Mouse (Mus musculus) forebrain, embryonic 14.5 days (tissue): ENCODE results near the gene Dock10. TPM values are rescaled to one million over a fixed set of nuclear protein-coding genes. Genes with fewer than 3 reads are reported as not detected.

Source experiments
- ATAC-seq: fragments of 200-750 bp; cut with Nextera tagmentation; 2 replicates; pipeline ENCODE4 v1.8.0; 2017; ENCODE audit warnings: mild to moderate bottlenecking, moderate library complexity
- DNase-seq: peaks from one replicate; pipeline ENCODE4 v3.0.0-alpha.2; 2015; ENCODE audit warnings: low spot score
- H3K27ac ChIP-seq: fragments of 300-500 bp; sonication (generic); 2 replicates; pipeline ENCODE4 v1.5.1; 2014; ENCODE audit warnings: low read depth, mild to moderate bottlenecking, control low read depth, low read length, moderate library complexity
- H3K27me3 ChIP-seq: fragments of 300-500 bp; sonication (generic); replicated peaks from 2 replicates; pipeline ENCODE4 v1.6.1; 2014; ENCODE audit warnings: low read length, control low read depth, mixed read lengths; ENCODE audit not compliant: control insufficient read depth, insufficient read depth
- H3K36me3 ChIP-seq: fragments of 300-500 bp; sonication (generic); 2 replicates; pipeline ENCODE4 v1.6.1; 2014; ENCODE audit warnings: low read length, control low read depth; ENCODE audit not compliant: control insufficient read depth, insufficient read depth
- H3K4me1 ChIP-seq: fragments of 300-500 bp; sonication (generic); 2 replicates; pipeline ENCODE4 v1.6.1; 2014; ENCODE audit warnings: antibody characterized with exemption, low read length, control low read depth; ENCODE audit not compliant: control insufficient read depth, insufficient read depth
- H3K4me2 ChIP-seq: fragments of 300-500 bp; sonication (generic); 2 replicates; pipeline ENCODE4 v1.6.1; 2014; ENCODE audit warnings: mild to moderate bottlenecking, control low read depth, low read length
- H3K4me3 ChIP-seq: fragments of 300-500 bp; sonication (generic); 2 replicates; pipeline ENCODE4 v1.5.1; 2014; ENCODE audit warnings: low read depth, low read length, control low read depth
- H3K9ac ChIP-seq: fragments of 300-500 bp; sonication (generic); 2 replicates; pipeline ENCODE4 v1.6.1; 2014; ENCODE audit warnings: mild to moderate bottlenecking, low read length, control low read depth, moderate library complexity
- H3K9me3 ChIP-seq: fragments of 300-500 bp; sonication (generic); replicated peaks from 2 replicates; pipeline ENCODE4 v1.6.1; 2016; ENCODE audit warnings: low read length, control low read depth, mixed read lengths; ENCODE audit not compliant: control insufficient read depth
- WGBS: fragments of 180-500 bp; shearing (Covaris S2); extraction: QIAGEN DNeasy Blood & Tissue Kit; methylation state at CpG from one replicate; pipeline ENCODE4 v1.1.7; 2014; 5-methylcytosine and 5-hydroxymethylcytosine counted together
- polyA plus RNA-seq: library from polyadenylated mRNA; unstranded; fragments of >200 nt; fragmentation: Nextera tagmentation; extraction: Ambion mirVana; gene quantifications from 2 replicates; pipeline ENCODE4 v1.2.1, GENCODE M21; 2014

Dock10 gene
- polyA plus RNA-seq, 1 experiment from 2014 or later, result 1.6 TPM

GRCm38 (mm10) chr1:80655195-80655594 is 103.1 kb downstream of the Dock10 start:
- DNase-seq (no peak), ATAC-seq (no peak)
- Histone ChIP-seq H3K9me3 (no peaks in the 10 kb centered on the region), H3K27me3 (no peaks in the 10 kb centered on the region), H3K4me3 (no peak overlapping the region), H3K4me1 (no peaks in the 10 kb centered on the region), H3K36me3 (no peaks in the 10 kb centered on the region), H3K27ac (no peak overlapping the region), H3K9ac (no peak overlapping the region), H3K4me2 (no peak overlapping the region)
- 87% methylated on average over 4 of the region's 4 CpGs for WGBS

GRCm38 (mm10) chr1:80654177-80654576 is 104.2 kb downstream of the Dock10 start:
- H3K4me2 ChIP-seq, result no peak overlapping the region
- ATAC-seq, result no peak
- 85% methylated on average over 1 of the region's 1 CpGs for WGBS

GRCm38 (mm10) chr1:80652803-80653202 is 105.5 kb downstream of the Dock10 start:
- Histone ChIP-seq H3K4me1 (no peaks in the 10 kb centered on the region), H3K27ac (no peak overlapping the region), H3K36me3 (no peaks in the 10 kb centered on the region), H3K27me3 (no peaks in the 10 kb centered on the region), H3K4me3 (no peak overlapping the region), H3K4me2 (no peak overlapping the region), H3K9me3 (no peaks in the 10 kb centered on the region), H3K9ac (no peak overlapping the region)
- DNase-seq, result no peak
- no peak for ATAC-seq

More at GRCm38 (mm10) chr1:80654177-80654576, 104.2 kb downstream of the Dock10 start:
- Histone ChIP-seq H3K4me3 (no peak overlapping the region), H3K9ac (no peak overlapping the region), H3K36me3 (no peaks in the 10 kb centered on the region), H3K4me1 (no peaks in the 10 kb centered on the region), H3K27me3 (no peaks in the 10 kb centered on the region), H3K9me3 (no peaks in the 10 kb centered on the region), H3K27ac (no peak overlapping the region)
- DNase-seq, result peak; percentile 42

- Histone ChIP-seq H3K27ac (no peak overlapping the region), H3K36me3 (no peaks in the 10 kb centered on the region), H3K4me2 (no peak overlapping the region), H3K9ac (no peak overlapping the region), H3K4me1 (no peaks in the 10 kb centered on the region), H3K27me3 (no peaks in the 10 kb centered on the region), H3K9me3 (no peaks in the 10 kb centered on the region), H3K4me3 (no peak overlapping the region)
- no peak for DNase-seq
- WGBS, result 70% methylated on average over 2 of the region's 2 CpGs
- ATAC-seq, result no peak
Observed at GRCm38 (mm10) chr1:80652083-80652482, 106.2 kb downstream of the Dock10 start.

GRCm38 (mm10) chr1:80646602-80647001 is 111.7 kb downstream of the Dock10 start:
- H3K4me1 ChIP-seq, result no peaks in the 10 kb centered on the region
- 86% methylated on average over 3 of the region's 3 CpGs for WGBS
- DNase-seq, result no peak

GRCm38 (mm10) chr1:80643866-80644451 is 114.4 kb downstream of the Dock10 start:
- no peak for DNase-seq
- no peak overlapping the region for H3K27ac ChIP-seq
- no peaks in the 10 kb centered on the region for H3K9me3 ChIP-seq
- no peak overlapping the region for H3K9ac ChIP-seq
- 89% methylated on average over 4 of the region's 4 CpGs for WGBS
- no peak overlapping the region for H3K4me2 ChIP-seq
- ATAC-seq, result no peak
- no peaks in the 10 kb centered on the region for H3K4me1 ChIP-seq
- H3K27me3 ChIP-seq, result no peaks in the 10 kb centered on the region
- H3K4me3 ChIP-seq, result no peak overlapping the region
- H3K36me3 ChIP-seq, result no peaks in the 10 kb centered on the region

More at GRCm38 (mm10) chr1:80646602-80647001, 111.7 kb downstream of the Dock10 start:
- Histone ChIP-seq H3K27me3 (no peaks in the 10 kb centered on the region), H3K4me3 (no peak overlapping the region), H3K9me3 (no peaks in the 10 kb centered on the region), H3K9ac (no peak overlapping the region), H3K4me2 (no peak overlapping the region), H3K27ac (no peak overlapping the region), H3K36me3 (no peaks in the 10 kb centered on the region)
- ATAC-seq, result no peak

- Histone ChIP-seq H3K27me3 (no peaks in the 10 kb centered on the region), H3K4me1 (no peaks in the 10 kb centered on the region), H3K9ac (no peak overlapping the region), H3K9me3 (no peaks in the 10 kb centered on the region), H3K4me3 (no peak overlapping the region), H3K36me3 (no peaks in the 10 kb centered on the region), H3K4me2 (no peak overlapping the region), H3K27ac (no peak overlapping the region)
- no peak for ATAC-seq
- 85% methylated on average over 3 of the region's 3 CpGs for WGBS
- DNase-seq, result no peak
Observed at GRCm38 (mm10) chr1:80641832-80642231, 116.5 kb downstream of the Dock10 start.

GRCm38 (mm10) chr1:80641288-80641687 is 117.0 kb downstream of the Dock10 start:
- Histone ChIP-seq H3K9ac (no peak overlapping the region), H3K36me3 (no peaks in the 10 kb centered on the region), H3K27ac (no peak overlapping the region), H3K27me3 (no peaks in the 10 kb centered on the region), H3K4me1 (no peaks in the 10 kb centered on the region), H3K4me3 (no peak overlapping the region), H3K9me3 (no peaks in the 10 kb centered on the region), H3K4me2 (no peak overlapping the region)
- no peak for ATAC-seq
- 95% methylated on average over 1 of the region's 1 CpGs for WGBS
- DNase-seq, result no peak

- no peak for ATAC-seq
Observed at GRCm38 (mm10) chr1:80639553-80639952, 118.8 kb downstream of the Dock10 start.

More at GRCm38 (mm10) chr1:80639553-80639952, 118.8 kb downstream of the Dock10 start:
- 91% methylated on average over 1 of the region's 1 CpGs for WGBS
- H3K4me3 ChIP-seq, result no peak overlapping the region
- DNase-seq, result no peak
- H3K4me2 ChIP-seq, result no peak overlapping the region
- H3K9me3 ChIP-seq, result no peaks in the 10 kb centered on the region
- H3K9ac ChIP-seq, result no peak overlapping the region
- H3K4me1 ChIP-seq, result no peaks in the 10 kb centered on the region
- H3K36me3 ChIP-seq, result no peaks in the 10 kb centered on the region
- no peak overlapping the region for H3K27ac ChIP-seq
- H3K27me3 ChIP-seq, result no peaks in the 10 kb centered on the region
